Comparison of ENCODE assay signal across 9 mouse cellular contexts in genomic region chr16:59683434-59683833, GRCm38 (mm10). TPM values are rescaled to one million over a fixed set of nuclear protein-coding genes. Genes with fewer than 3 reads are reported as not detected.
DNase-seq lines count a peak whose midpoint lies in the region; ATAC-seq and TF ChIP-seq lines count a peak whose summit lies in the region.
"Had no signal": no experiment of that assay in that cellular context is flagged by ENCODE, and none has a peak within 500 bp of the region (broad histone marks: within the 10 kb centered on the region; RNA-seq: fewer than 3 reads in every experiment).

No protein-coding gene starts in this region.

- no peak overlapping the region for H3K27ac ChIP-seq in heart, postnatal 0 days (ENCODE audit: low read depth)
- H3K27ac ChIP-seq in liver, embryonic 13.5 days = no peak overlapping the region
- no peak overlapping the region for H3K27ac ChIP-seq in neural tube, embryonic 14.5 days (ENCODE audit: low read depth, low read length)
- H3K27ac ChIP-seq: heart, embryonic 13.5 days had no signal

- ATAC-seq in heart, postnatal 0 days (ENCODE audit: insufficient read depth, low read depth) = no peak; the same call in 1 of the 2 replicates
- no peak for ATAC-seq in liver, embryonic 13.5 days (ENCODE audit: low read depth)
- ATAC-seq in neural tube, embryonic 14.5 days (ENCODE audit: low read depth) = peak; percentile 91

- no peak for TF ChIP-seq EP300 in heart, postnatal 0 days (IDR thresholded peaks at IDR 0.05; ENCODE audit: low read depth)

- H3K9me3 ChIP-seq in heart, postnatal 0 days (replicated peaks; ENCODE audit: control insufficient read depth, low read length) = no peaks in the 10 kb centered on the region
- no peaks in the 10 kb centered on the region for H3K9me3 ChIP-seq in liver, embryonic 13.5 days (replicated peaks)
- no peaks in the 10 kb centered on the region for H3K9me3 ChIP-seq in neural tube, embryonic 14.5 days (ENCODE audit: control insufficient read depth, low read length)
- H3K9me3 ChIP-seq: heart, embryonic 13.5 days had no signal

- H3K4me3 ChIP-seq in heart, postnatal 0 days (ENCODE audit: low read depth, low read length) = no peak overlapping the region
- no peak overlapping the region for H3K4me3 ChIP-seq in liver, embryonic 13.5 days (replicated peaks)
- no peak overlapping the region for H3K4me3 ChIP-seq in neural tube, embryonic 14.5 days (ENCODE audit: low read depth, low read length)
- H3K4me3 ChIP-seq: heart, embryonic 13.5 days had no signal

- DNase-seq in CD4-positive helper T cell, adult 2 months (ENCODE audit: low read depth, low spot score) = peak; percentile 40
- peak; percentile 15 for DNase-seq in adrenal gland, adult 8-10 months
- DNase-seq in embryo, embryonic 11 days = peak; percentile 89
- peak; percentile 53 for DNase-seq in heart, postnatal 0 days (ENCODE audit: low spot score)
- peak; percentile 70 for DNase-seq in kidney, postnatal 14 days
- peak; percentile 6 for DNase-seq in liver, embryonic 13.5 days
- peak; percentile 67 for DNase-seq in thymus, postnatal 0 days (ENCODE audit: low spot score)

- no peaks in the 10 kb centered on the region for H3K27me3 ChIP-seq in heart, postnatal 0 days (ENCODE audit: control insufficient read depth, insufficient read depth, low read length)
- H3K27me3 ChIP-seq in liver, embryonic 13.5 days = no peaks in the 10 kb centered on the region
- H3K27me3 ChIP-seq in neural tube, embryonic 14.5 days (ENCODE audit: control insufficient read depth, insufficient read depth, low read length) = no peaks in the 10 kb centered on the region
- H3K27me3 ChIP-seq: heart, embryonic 13.5 days had no signal

- H3K9ac ChIP-seq in heart, postnatal 0 days (replicated peaks; ENCODE audit: low read depth, low read length) = no peak overlapping the region
- H3K9ac ChIP-seq in liver, embryonic 13.5 days = no peak overlapping the region
- no peak overlapping the region for H3K9ac ChIP-seq in neural tube, embryonic 14.5 days (replicated peaks; ENCODE audit: low read depth, low read length)
- H3K9ac ChIP-seq: heart, embryonic 13.5 days had no signal

- no peaks in the 10 kb centered on the region for H3K4me1 ChIP-seq in heart, postnatal 0 days (ENCODE audit: control insufficient read depth, insufficient read depth)
- no peaks in the 10 kb centered on the region for H3K4me1 ChIP-seq in liver, embryonic 13.5 days (replicated peaks)
- H3K4me1 ChIP-seq in neural tube, embryonic 14.5 days (ENCODE audit: control insufficient read depth, insufficient read depth, low read length) = no peaks in the 10 kb centered on the region
- H3K4me1 ChIP-seq: heart, embryonic 13.5 days had no signal

- no peaks in the 10 kb centered on the region for H3K36me3 ChIP-seq in heart, postnatal 0 days (replicated peaks; ENCODE audit: control insufficient read depth, insufficient read depth, low read length)
- no peaks in the 10 kb centered on the region for H3K36me3 ChIP-seq in liver, embryonic 13.5 days
- H3K36me3 ChIP-seq in neural tube, embryonic 14.5 days (ENCODE audit: control insufficient read depth, insufficient read depth, low read length) = no peaks in the 10 kb centered on the region
- H3K36me3 ChIP-seq: heart, embryonic 13.5 days had no signal

- TF ChIP-seq CTCF in heart, postnatal 0 days (IDR thresholded peaks at IDR 0.05; ENCODE audit: low read depth) = peak; percentile 90

- 6% methylated on average over 8 of the region's 8 CpGs for WGBS in heart, postnatal 0 days
- WGBS in liver, embryonic 13.5 days (ENCODE audit: insufficient replicate concordance) = 9% methylated on average over 8 of the region's 8 CpGs
- 4% methylated on average over 8 of the region's 8 CpGs for whole genome bisulfite sequencing in neural tube, embryonic 14.5 days

- H3K4me2 ChIP-seq in heart, postnatal 0 days (ENCODE audit: low read depth, low read length) = no peak overlapping the region
- H3K4me2 ChIP-seq in liver, embryonic 13.5 days = no peak overlapping the region
- 0 out of 2 replicates have a peak overlapping the region, but pooled peaks have one; percentile 11 for H3K4me2 ChIP-seq in neural tube, embryonic 14.5 days (ENCODE audit: low read depth, low read length)
- H3K4me2 ChIP-seq: heart, embryonic 13.5 days had no signal

RNA-seq across cellular contexts. Expression of gene Arl6, which starts 44.2 kb away (rescaled TPM):
- total RNA-seq in adrenal gland, adult 8-10 months (2022) = 10 to 100 TPM in 3 of 4 experiments, 1 to 10 TPM in 1; 9.2 to 14.2 (median 11.5) TPM
- 8.7 and 9.8 TPM in 2 replicates for total RNA-seq in heart, postnatal 0 days (2014; rRNA removed; ENCODE audit: low replicate concordance)
- 18.2 and 18.6 TPM in 2 replicates for polyA plus RNA-seq in heart, postnatal 0 days (2015; fragmentation: Nextera tagmentation; extraction: Ambion mirVana)
- polyA plus RNA-seq in liver, embryonic 13.5 days (2015; fragmentation: Nextera tagmentation; extraction: Ambion mirVana) = 5.1 and 6.5 TPM in 2 replicates
- 47.0 and 50.5 TPM in 2 replicates for polyA plus RNA-seq in neural tube, embryonic 14.5 days (2014; fragmentation: Nextera tagmentation; extraction: Ambion mirVana)
- 10.8 and 13.2 TPM in 2 replicates for polyA plus RNA-seq in thymus, postnatal 0 days (2015; fragmentation: Nextera tagmentation; extraction: Ambion mirVana)

Comparison
In these comparisons a context has a peak if more than half of its experiments do, and no peak if none do; other contexts are left out.
1. DNase-seq: peak in every context shown above with its lines; median percentile 89 in embryo, embryonic 11 days; 70 in kidney, postnatal 14 days; 67 in thymus, postnatal 0 days; 53 in heart, postnatal 0 days; 40 in CD4-positive helper T cell, adult 2 months; 15 in adrenal gland, adult 8-10 months; 6 in liver, embryonic 13.5 days.